Mouse (Mus musculus) frontal cortex, adult 2 months (tissue): ENCODE results near the gene Arhgef40. TPM values are rescaled to one million over a fixed set of nuclear protein-coding genes. Genes with fewer than 3 reads are reported as not detected.
A peak's percentile ranks its signal among the peaks of the same experiment; 100 is the strongest.

Experiments used
- DNase-seq, 2 experiments: peaks; one replicate each; pipeline ENCODE4 v3.0.0; 2022; ENCODE audit warnings: low spot score in 1 of 2; ENCODE audit errors: extremely low spot score in 1 of 2
- polyA plus RNA-seq: library from polyadenylated mRNA; depleted of rRNA; stranded (reverse); fragments of >200 nt; gene quantifications from 2 replicates; pipeline ENCODE4 v1.2.3, GENCODE M21; 2012

Arhgef40 gene
- polyA plus RNA-seq, 1 experiment, result 39.7 TPM

GRCm38 (mm10) chr14:51997483-51997882 lies 13.0 kb downstream of the Arhgef40 start:
- DNase-seq, result peak in 1 of 2 experiments; percentile 0

- peak; percentile 89 to 92 for DNase-seq
Observed at GRCm38 (mm10) chr14:52003981-52004495, 19.5 kb downstream of the Arhgef40 start.

GRCm38 (mm10) chr14:52005141-52005540 lies 20.6 kb downstream of the Arhgef40 start:
- DNase-seq, result no peak

- no peak for DNase-seq
Observed at GRCm38 (mm10) chr14:52005616-52006015, 21.1 kb downstream of the Arhgef40 start.

- DNase-seq, result no peak
Observed at GRCm38 (mm10) chr14:52006241-52006640, 21.7 kb downstream of the Arhgef40 start.

GRCm38 (mm10) chr14:52006771-52007170 lies 22.3 kb downstream of the Arhgef40 start:
- no peak for DNase-seq

- DNase-seq, result peak; percentile 71 to 95
Observed at GRCm38 (mm10) chr14:52008321-52009203, 24.0 kb downstream of the Arhgef40 start.

GRCm38 (mm10) chr14:52009361-52009760 lies 24.8 kb downstream of the Arhgef40 start:
- DNase-seq, result no peak

- DNase-seq, result no peak
Observed at GRCm38 (mm10) chr14:52009841-52010240, 25.3 kb downstream of the Arhgef40 start.

- DNase-seq, result peak in 1 of 2 experiments; percentile 67
Observed at GRCm38 (mm10) chr14:52010446-52011111, 26.1 kb downstream of the Arhgef40 start.

- DNase-seq, result no peak
Observed at GRCm38 (mm10) chr14:52011683-52012082, 27.2 kb downstream of the Arhgef40 start.

- peak; percentile 66 to 76 for DNase-seq
Observed at GRCm38 (mm10) chr14:52012085-52012484, 27.6 kb downstream of the Arhgef40 start.

- DNase-seq, result no peak
Observed at GRCm38 (mm10) chr14:52012553-52012952, 28.0 kb downstream of the Arhgef40 start.

GRCm38 (mm10) chr14:52013021-52013610 lies 28.6 kb downstream of the Arhgef40 start:
- DNase-seq, result no peak

GRCm38 (mm10) chr14:52013771-52014219 lies 29.3 kb downstream of the Arhgef40 start:
- no peak for DNase-seq

- DNase-seq, result no peak
Observed at GRCm38 (mm10) chr14:52014271-52014760, 29.8 kb downstream of the Arhgef40 start.

GRCm38 (mm10) chr14:52014761-52015311 lies 30.3 kb downstream of the Arhgef40 start:
- DNase-seq, result no peak

GRCm38 (mm10) chr14:52015445-52016100 lies 31.1 kb downstream of the Arhgef40 start, which contains the start of gene Tmem253:
TSS of gene Tmem253 (plus strand) at chr14:52015658.
- no peak for DNase-seq

- DNase-seq, result no peak
Observed at GRCm38 (mm10) chr14:52016625-52017405, 32.3 kb downstream of the Arhgef40 start.
